8 mouse cellular contexts compared by ENCODE assay signal in genomic region chr7:128563373-128563772, GRCm38 (mm10). TPM values are rescaled to one million over a fixed set of nuclear protein-coding genes. Genes with fewer than 3 reads are reported as not detected.
DNase-seq lines count a peak whose midpoint lies in the region; ATAC-seq and TF ChIP-seq lines count a peak whose summit lies in the region.
"Had no signal": no experiment of that assay in that cellular context is flagged by ENCODE, and none has a peak within 500 bp of the region (broad histone marks: within the 10 kb centered on the region; RNA-seq: fewer than 3 reads in every experiment).

No protein-coding gene starts in this region.

- no peaks in the 10 kb centered on the region for H3K36me3 ChIP-seq in limb, embryonic 11.5 days (ENCODE audit: control insufficient read depth, insufficient read depth, low read length)
- H3K36me3 ChIP-seq in splenic B cell, adult 2 months (ENCODE audit: control insufficient read depth, insufficient read depth, low read length, poor library complexity, severe bottlenecking), result no peaks in the 10 kb centered on the region
- H3K36me3 ChIP-seq: midbrain, embryonic 12.5 days had no signal

- H3K9ac ChIP-seq in limb, embryonic 11.5 days (ENCODE audit: low read length), result no peak overlapping the region
- H3K9ac ChIP-seq: midbrain, embryonic 12.5 days had no signal

- no peak overlapping the region for H3K27ac ChIP-seq in left cerebral cortex, adult 2 months
- H3K27ac ChIP-seq in limb, embryonic 11.5 days (replicated peaks; ENCODE audit: low read depth, low read length), result no peak overlapping the region
- H3K27ac ChIP-seq: midbrain, embryonic 12.5 days had no signal

- no peaks in the 10 kb centered on the region for H3K4me1 ChIP-seq in limb, embryonic 11.5 days (ENCODE audit: control insufficient read depth, insufficient read depth, low read length)
- H3K4me1 ChIP-seq: midbrain, embryonic 12.5 days had no signal

- WGBS in limb, embryonic 11.5 days, result 44% methylated on average over 4 of the region's 4 CpGs

- H3K4me3 ChIP-seq in left cerebral cortex, adult 2 months, result no peak overlapping the region
- no peak overlapping the region for H3K4me3 ChIP-seq in limb, embryonic 11.5 days (ENCODE audit: low read depth, low read length)
- H3K4me3 ChIP-seq: midbrain, embryonic 12.5 days had no signal

- H3K9me3 ChIP-seq in limb, embryonic 11.5 days (ENCODE audit: control insufficient read depth, low read length), result no peaks in the 10 kb centered on the region
- H3K9me3 ChIP-seq: midbrain, embryonic 12.5 days had no signal

- no peak for ATAC-seq in limb, embryonic 11.5 days (ENCODE audit: insufficient number of reproducible peaks, low FRiP score, low TSS enrichment, low read depth)

- DNase-seq in left cerebral cortex, adult 2 months (ENCODE audit: extremely low spot score in 1 of 2, low spot score in 2 of 2), result no peak
- DNase-seq in left cerebral cortex, postnatal 10 days (ENCODE audit: extremely low spot score in 1 of 2, low spot score in 2 of 2), result no peak
- DNase-seq in ZHBTc4 (ENCODE audit: low read depth, low spot score), result peak; percentile 79
- peak; percentile 33 for DNase-seq in limb, embryonic 11.5 days (ENCODE audit: low spot score)
- DNase-seq in splenic B cell, adult 2 months (ENCODE audit: low read depth, low spot score), result peak; percentile 69
- no peak for DNase-seq in ovary, adult 18-20 months (ENCODE audit: low spot score)
- DNase-seq in layer of hippocampus, postnatal 14 days (ENCODE audit: low spot score in 2 of 2), result no peak

- intact Hi-C loops in left cerebral cortex, adult 2 months (cut with DNase I), result loop anchor here (1.0 kb wide), 1 partner anchor 89 kb away; no protein-coding TSS in a partner anchor
- intact Hi-C loops in left cerebral cortex, postnatal 10 days (cut with DNase I), result no loop called here

- H3K27me3 ChIP-seq in limb, embryonic 11.5 days (ENCODE audit: control insufficient read depth, insufficient read depth, low read length), result no peaks in the 10 kb centered on the region
- no peaks in the 10 kb centered on the region; the same call in 1 of the 2 replicates for H3K27me3 ChIP-seq in splenic B cell, adult 2 months (ENCODE audit: control insufficient read depth, insufficient read depth, low read length, poor library complexity, severe bottlenecking)
- H3K27me3 ChIP-seq: midbrain, embryonic 12.5 days had no signal

- no peak overlapping the region for H3K4me2 ChIP-seq in limb, embryonic 11.5 days (ENCODE audit: low read depth, severe bottlenecking)
- H3K4me2 ChIP-seq: midbrain, embryonic 12.5 days had no signal

- TF ChIP-seq CTCF in left cerebral cortex, adult 2 months (IDR thresholded peaks at IDR 0.05), result peak; percentile 57

RNA-seq across cellular contexts. Expression of gene Bag3, which starts 40.0 kb away (rescaled TPM):
- 1 to 10 TPM; 7.8 to 8.0 TPM for total RNA-seq in left cerebral cortex, adult 2 months (2021)
- 1 to 10 TPM; 4.6 to 4.9 TPM for total RNA-seq in left cerebral cortex, postnatal 10 days (2021)
- polyA plus RNA-seq in limb, embryonic 11.5 days (2014; fragmentation: Nextera tagmentation; extraction: Ambion mirVana), result 9.9 and 10.2 TPM in 2 replicates
- 10 to 100 TPM in 1 of 2 experiments, 1 to 10 TPM in 1; 8.9 to 10.3 TPM for total RNA-seq in layer of hippocampus, postnatal 14 days (2021)

RNA-seq across cellular contexts. Expression of gene Inpp5f, which starts 47.8 kb away (rescaled TPM):
- total RNA-seq in left cerebral cortex, adult 2 months (2021), result 10 to 100 TPM; 89.8 to 98.9 TPM
- total RNA-seq in left cerebral cortex, postnatal 10 days (2021), result 100 to 1,000 TPM; 267 to 278 TPM
- polyA plus RNA-seq in limb, embryonic 11.5 days (2014; fragmentation: Nextera tagmentation; extraction: Ambion mirVana), result 32.9 and 35.3 TPM in 2 replicates
- 100 to 1,000 TPM; 246 to 261 TPM for total RNA-seq in layer of hippocampus, postnatal 14 days (2021)

Comparison
In these comparisons a context has a peak if more than half of its experiments do, and no peak if none do; other contexts are left out.
1. DNase-seq: peak in ZHBTc4 (single experiment), limb, embryonic 11.5 days (single experiment) and splenic B cell, adult 2 months (single experiment); none in left cerebral cortex, adult 2 months (0 of 2), left cerebral cortex, postnatal 10 days (0 of 2), ovary, adult 18-20 months (single experiment) and layer of hippocampus, postnatal 14 days (0 of 2).